Mouse (Mus musculus) liver, postnatal 0 days (tissue): ENCODE measurements around the gene Rpap3. TPM values are rescaled to one million over a fixed set of nuclear protein-coding genes. Genes with fewer than 3 reads are reported as not detected.
A peak's percentile ranks its signal among the peaks of the same experiment; 100 is the strongest.

ENCODE experiments used
- ATAC-seq: fragments of 200-750 bp; cut with Nextera tagmentation; 2 replicates; pipeline ENCODE4 v1.8.0; 2017; ENCODE audit warnings: mild to moderate bottlenecking, moderate library complexity
- DNase-seq: peaks from one replicate; pipeline ENCODE4 v3.0.0-alpha.2; 2016
- H3K27ac ChIP-seq: fragments of 300-500 bp; sonication (generic); 2 replicates; pipeline ENCODE4 v1.5.1; 2014; ENCODE audit warnings: antibody characterized with exemption, moderate library complexity, mild to moderate bottlenecking, low read depth
- H3K27me3 ChIP-seq: fragments of 300-500 bp; sonication (generic); 2 replicates; pipeline ENCODE4 v1.6.1; 2014; ENCODE audit warnings: low read length, control low read depth, mixed read lengths; ENCODE audit not compliant: insufficient read depth
- H3K36me3 ChIP-seq: fragments of 300-500 bp; sonication (generic); replicated peaks from 2 replicates; pipeline ENCODE4 v1.6.1; 2014; ENCODE audit warnings: mild to moderate bottlenecking, control low read depth, low read length, moderate library complexity, mixed read lengths; ENCODE audit not compliant: insufficient read depth
- H3K4me1 ChIP-seq: fragments of 300-500 bp; sonication (generic); 2 replicates; pipeline ENCODE4 v1.6.1; 2014; ENCODE audit warnings: antibody characterized with exemption, mild to moderate bottlenecking, control low read depth; ENCODE audit not compliant: insufficient read depth
- H3K4me2 ChIP-seq: fragments of 300-500 bp; sonication (generic); 2 replicates; pipeline ENCODE4 v1.6.1; 2014; ENCODE audit warnings: low read depth, mild to moderate bottlenecking, low read length, moderate library complexity, mixed read lengths
- H3K4me3 ChIP-seq: fragments of 300-500 bp; sonication (generic); 2 replicates; pipeline ENCODE4 v1.5.1; 2014; ENCODE audit warnings: low read depth, low read length
- H3K9ac ChIP-seq: fragments of 300-500 bp; sonication (generic); replicated peaks from 2 replicates; pipeline ENCODE4 v1.6.1; 2014; ENCODE audit warnings: mild to moderate bottlenecking, moderate library complexity
- H3K9me3 ChIP-seq: fragments of 300-500 bp; sonication (generic); 2 replicates; pipeline ENCODE4 v1.6.1; 2016; ENCODE audit warnings: mild to moderate bottlenecking, control low read depth, low read length, mixed read lengths
- CTCF ChIP-seq: sonication (generic); IDR thresholded peaks from 2 replicates; pipeline ENCODE4 v1.5.1; 2016; ENCODE audit warnings: antibody characterized with exemption, low read depth
- EP300 ChIP-seq: IDR thresholded peaks from 2 replicates; pipeline ENCODE4 v1.6.1; 2016; ENCODE audit warnings: antibody characterized with exemption, low read depth, mild to moderate bottlenecking
- WGBS: fragments of 180-500 bp; shearing (Covaris S2); extraction: QIAGEN DNeasy Blood & Tissue Kit; methylation state at CpG from one replicate; pipeline ENCODE4 v1.1.7; 2014; ENCODE audit not compliant: insufficient replicate concordance; 5-methylcytosine and 5-hydroxymethylcytosine counted together
- polyA plus RNA-seq: library from polyadenylated mRNA; unstranded; fragments of >200 nt; fragmentation: Nextera tagmentation; extraction: Ambion mirVana; gene quantifications from 2 replicates; pipeline ENCODE4 v1.2.1, GENCODE M21; 2015

Gene Rpap3
- 6.7 and 7.8 TPM in 2 replicates for polyA plus RNA-seq

GRCm38 (mm10) chr15:97705211-97706050 is at the start of gene Rpap3:
TSS of gene Rpap3 (minus strand) at chr15:97705825.
- H3K36me3 ChIP-seq, result peaks cover 4% of the 10 kb centered on the region
- H3K4me1 ChIP-seq, result 0 out of 2 replicates have a peak, but pooled peaks cover 2% of the 10 kb centered on the region
- H3K9ac ChIP-seq, result peak within 1 kb of the TSS; percentile 85
- H3K4me2 ChIP-seq, result peak within 1 kb of the TSS; percentile 95
- TF ChIP-seq EP300, result no peak
- TF ChIP-seq CTCF, result no peak
- H3K27me3 ChIP-seq, result no peaks in the 10 kb centered on the region
- peak within 1 kb of the TSS; percentile 92 for H3K4me3 ChIP-seq
- DNase-seq (peak; percentile 86), ATAC-seq (peak; percentile 94)
- WGBS, result under 1% methylated on average over 58 of the region's 71 CpGs
- H3K9me3 ChIP-seq, result no peaks in the 10 kb centered on the region
- peak within 1 kb of the TSS; percentile 59; the same call in 1 of the 2 replicates for H3K27ac ChIP-seq

DNA sequence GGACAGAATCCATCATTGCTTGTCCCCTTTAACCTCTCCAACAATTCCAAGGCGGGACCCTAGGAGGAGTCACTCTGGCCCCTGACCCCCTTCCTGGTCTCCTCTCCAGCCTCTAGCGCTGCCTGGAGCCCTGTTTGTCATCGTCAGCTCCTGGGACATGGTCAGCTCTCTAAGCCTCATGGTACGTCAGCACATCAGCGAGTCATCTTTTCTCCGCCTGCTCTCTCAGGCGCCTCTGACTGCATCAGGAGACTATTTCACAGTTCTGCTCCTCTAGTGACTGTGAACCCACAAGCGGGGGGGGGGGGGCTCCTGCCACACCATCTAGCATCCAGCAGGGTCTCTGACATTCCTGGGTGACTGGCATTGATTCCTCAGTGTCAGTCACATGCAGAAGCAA is 49.7 kb upstream of the Rpap3 start:
- Histone ChIP-seq H3K27ac (no peak overlapping the region), H3K9ac (no peak overlapping the region), H3K4me1 (peaks cover 9% of the 10 kb centered on the region), H3K27me3 (no peaks in the 10 kb centered on the region), H3K4me2 (no peak overlapping the region), H3K9me3 (no peaks in the 10 kb centered on the region), H3K4me3 (no peak overlapping the region), H3K36me3 (no peaks in the 10 kb centered on the region)
- 61% methylated on average over 8 of the region's 8 CpGs for WGBS
- ATAC-seq, result no peak
- TF ChIP-seq CTCF (no peak), EP300 (no peak)
- DNase-seq, result no peak

GRCm38 (mm10) chr15:97754476-97754875 is 48.9 kb upstream of the Rpap3 start:
- DNase-seq (no peak), ATAC-seq (no peak)
- Histone ChIP-seq H3K27me3 (no peaks in the 10 kb centered on the region), H3K4me1 (peaks cover 10% of the 10 kb centered on the region), H3K9me3 (no peaks in the 10 kb centered on the region), H3K4me2 (no peak overlapping the region), H3K4me3 (no peak overlapping the region), H3K9ac (no peak overlapping the region), H3K36me3 (no peaks in the 10 kb centered on the region), H3K27ac (no peak overlapping the region)
- WGBS, result 72% methylated on average over 6 of the region's 6 CpGs
- TF ChIP-seq CTCF (no peak), EP300 (no peak)

DNA sequence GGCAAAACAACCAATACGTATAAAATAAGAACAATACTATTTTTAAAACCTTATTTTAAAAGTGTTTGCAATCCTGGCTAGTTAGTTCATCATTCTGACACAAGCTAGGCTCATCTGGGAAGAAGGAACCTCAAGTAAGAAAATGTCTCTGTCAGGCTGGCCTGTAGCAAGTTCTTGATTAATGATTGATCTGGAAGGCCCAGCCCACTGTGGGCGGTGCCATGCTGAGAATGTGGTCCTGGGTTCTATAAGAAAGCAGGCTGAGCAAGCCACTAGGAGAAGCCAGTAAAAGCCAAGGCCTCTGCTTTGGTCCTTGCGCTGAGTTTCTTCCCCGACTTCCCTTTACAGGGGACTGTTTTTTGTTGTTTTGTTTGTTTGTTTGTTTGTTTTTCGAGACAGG is 46.9 kb upstream of the Rpap3 start:
- no peak overlapping the region for H3K9ac ChIP-seq
- peaks cover 18% of the 10 kb centered on the region for H3K4me1 ChIP-seq
- TF ChIP-seq EP300 (no peak), CTCF (no peak)
- no peak overlapping the region for H3K4me3 ChIP-seq
- no peak overlapping the region for H3K27ac ChIP-seq
- no peaks in the 10 kb centered on the region for H3K36me3 ChIP-seq
- no peak overlapping the region for H3K4me2 ChIP-seq
- ATAC-seq, result no peak
- H3K27me3 ChIP-seq, result no peaks in the 10 kb centered on the region
- no peak for DNase-seq
- no peaks in the 10 kb centered on the region for H3K9me3 ChIP-seq
- WGBS, result 82% methylated on average over 5 of the region's 5 CpGs

DNA sequence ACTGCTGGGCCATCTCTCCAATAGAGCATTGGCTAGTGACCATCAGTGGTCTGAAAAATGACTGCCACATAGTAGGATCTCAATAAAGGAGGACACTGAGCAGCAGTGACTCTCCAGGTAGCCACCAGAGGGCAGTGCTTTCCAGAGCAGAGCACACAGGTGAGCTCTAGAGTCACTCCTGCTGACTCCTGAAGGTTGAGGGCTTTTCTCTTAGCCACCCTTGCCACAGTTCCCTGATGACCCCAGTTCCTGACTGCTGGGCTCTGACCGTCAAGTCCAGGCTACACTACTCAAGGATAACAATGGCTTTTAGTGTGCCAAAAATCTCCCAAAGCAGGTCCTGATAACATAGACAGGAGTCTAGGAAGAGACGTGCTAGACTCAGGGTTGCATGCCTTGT is 46.1 kb upstream of the Rpap3 start:
- no peak for ATAC-seq
- H3K36me3 ChIP-seq, result no peaks in the 10 kb centered on the region
- H3K9ac ChIP-seq, result no peak overlapping the region
- no peak for DNase-seq
- TF ChIP-seq CTCF (peak; percentile 73), EP300 (no peak)
- no peaks in the 10 kb centered on the region for H3K9me3 ChIP-seq
- H3K4me3 ChIP-seq, result no peak overlapping the region
- no peak overlapping the region for H3K4me2 ChIP-seq
- H3K4me1 ChIP-seq, result peaks cover 20% of the 10 kb centered on the region
- 70% methylated on average over 2 of the region's 2 CpGs for whole genome bisulfite sequencing
- no peaks in the 10 kb centered on the region for H3K27me3 ChIP-seq
- H3K27ac ChIP-seq, result no peak overlapping the region

- H3K36me3 ChIP-seq, result no peaks in the 10 kb centered on the region
- H3K27ac ChIP-seq, result peak overlapping the region; percentile 44; the same call in 1 of the 2 replicates
- no peak for TF ChIP-seq EP300
- TF ChIP-seq CTCF, result no peak
- no peak overlapping the region for H3K4me3 ChIP-seq
- no peak overlapping the region for H3K9ac ChIP-seq
- H3K4me2 ChIP-seq, result no peak overlapping the region
- 19% methylated on average over 12 of the region's 12 CpGs for WGBS
- no peaks in the 10 kb centered on the region for H3K27me3 ChIP-seq
- ATAC-seq (peak; percentile 69), DNase-seq (peak; percentile 83)
- H3K9me3 ChIP-seq, result no peaks in the 10 kb centered on the region
- H3K4me1 ChIP-seq, result peaks cover 21% of the 10 kb centered on the region
Measured at GRCm38 (mm10) chr15:97750697-97751096, 45.1 kb upstream of the Rpap3 start.
